8 mouse cellular contexts compared by ENCODE assay signal in genomic region chr2:20968441-20969200, GRCm38 (mm10). TPM values are rescaled to one million over a fixed set of nuclear protein-coding genes. Genes with fewer than 3 reads are reported as not detected.
DNase-seq lines count a peak whose midpoint lies in the region; ATAC-seq and TF ChIP-seq lines count a peak whose summit lies in the region.

Arhgap21 (minus strand) TSS chr2:20968881.

- peaks cover 41% of the 10 kb centered on the region for H3K79me2 ChIP-seq in MEL (ENCODE audit: control insufficient read depth, insufficient read depth, low read length, poor library complexity)

- no peak for TF ChIP-seq EP300 in MEL (IDR thresholded peaks at IDR 0.05; ENCODE audit: low read depth in 1 of 2, low read length in 2 of 2)

- WGBS in lung, embryonic 16.5 days, result under 1% methylated on average over 69 of the region's 102 CpGs

- no peak for TF ChIP-seq CTCF in MEL (IDR thresholded peaks at IDR 0.05 in 2 of 3, conservative IDR thresholded peaks at IDR 0.05 in 1 of 3; ENCODE audit: control insufficient read depth in 1 of 3, insufficient read depth in 1 of 3, low read depth in 2 of 3, low read length in 3 of 3, poor library complexity in 1 of 3, severe bottlenecking in 1 of 3)

- no peak; the same call in 1 of the 2 replicates for TF ChIP-seq RAD21 in MEL (IDR thresholded peaks at IDR 0.05; ENCODE audit: low read depth, low read length)

- peak; percentile 1 to 33; a peak in 2 of 4 replicates for ATAC-seq in hematopoietic stem cell, adult 5-6 weeks (replicated peaks in 1 of 2; ENCODE audit: insufficient read depth in 1 of 2, low FRiP score in 2 of 2, low TSS enrichment in 1 of 2, low read depth in 1 of 2, poor library complexity in 2 of 2, severe bottlenecking in 2 of 2)
- peak; percentile 83 for ATAC-seq in lung, embryonic 16.5 days (ENCODE audit: low read depth)

- H3K4me2 ChIP-seq in lung, embryonic 16.5 days (ENCODE audit: low read depth, low read length), result peak within 1 kb of the TSS; percentile 60

- peaks cover 0 to 23% of the 10 kb centered on the region in 2 experiments; a peak in 2 of 4 replicates for H3K36me3 ChIP-seq in MEL (ENCODE audit: control insufficient read depth in 1 of 2, insufficient read depth in 2 of 2, low read length in 2 of 2)
- H3K36me3 ChIP-seq in lung, embryonic 16.5 days (ENCODE audit: control insufficient read depth, insufficient read depth, low read length), result no peaks in the 10 kb centered on the region

- H3K9ac ChIP-seq in MEL (ENCODE audit: control insufficient read depth, low read depth, low read length, poor library complexity, severe bottlenecking), result peak within 1 kb of the TSS; percentile 98
- H3K9ac ChIP-seq in lung, embryonic 16.5 days (ENCODE audit: low read length), result peak within 1 kb of the TSS; percentile 98

- H3K4me3 ChIP-seq in MEL (ENCODE audit: control insufficient read depth in 1 of 2, insufficient read depth in 1 of 2, low read depth in 2 of 2, low read length in 2 of 2), result peak within 1 kb of the TSS; percentile 91 to 99
- H3K4me3 ChIP-seq in lung, embryonic 16.5 days (ENCODE audit: low read length), result peak within 1 kb of the TSS; percentile 95

- peak within 1 kb of the TSS; percentile 99 for H3K27ac ChIP-seq in MEL (ENCODE audit: control insufficient read depth, low read depth, low read length)
- H3K27ac ChIP-seq in lung, embryonic 16.5 days (ENCODE audit: low read length), result peak within 1 kb of the TSS; percentile 99

- DNase-seq in MEL (ENCODE audit: low read depth, low spot score), result peak; percentile 43
- DNase-seq in cerebellum, adult 9-11 months, result peak; percentile 89
- peak; percentile 46 to 77 for DNase-seq in frontal cortex, adult 2 months (ENCODE audit: extremely low spot score in 1 of 2, low spot score in 1 of 2)
- peak; percentile 70 for DNase-seq in layer of hippocampus, adult 9-11 months
- peak; percentile 41 for DNase-seq in ovary, postnatal 10 days (ENCODE audit: low spot score)
- peak; percentile 11 to 26 for DNase-seq in thymus, postnatal 10 days (ENCODE audit: low spot score in 2 of 2)

- peaks cover 6 to 14% of the 10 kb centered on the region in 2 experiments for H3K4me1 ChIP-seq in MEL (ENCODE audit: control insufficient read depth in 1 of 2, insufficient read depth in 2 of 2, low read length in 2 of 2)
- peaks cover 25% of the 10 kb centered on the region for H3K4me1 ChIP-seq in lung, embryonic 16.5 days (replicated peaks; ENCODE audit: control insufficient read depth, insufficient read depth, low read length)

- TF ChIP-seq POLR2A in MEL (IDR thresholded peaks at IDR 0.05; ENCODE audit: control insufficient read depth in 1 of 2, insufficient read depth in 1 of 2, low read depth in 1 of 2, low read length in 2 of 2, poor library complexity in 1 of 2), result peak in 1 of 2 experiments; percentile 58; a peak in 2 of 4 replicates

- no peaks in the 10 kb centered on the region for H3K9me3 ChIP-seq in MEL (replicated peaks; ENCODE audit: insufficient read depth, low read length)
- no peaks in the 10 kb centered on the region for H3K9me3 ChIP-seq in lung, embryonic 16.5 days (ENCODE audit: control insufficient read depth, low read length)

- H3K27me3 ChIP-seq in MEL (ENCODE audit: control insufficient read depth in 1 of 2, insufficient read depth in 2 of 2, low read length in 2 of 2), result no peaks in the 10 kb centered on the region
- H3K27me3 ChIP-seq in lung, embryonic 16.5 days (ENCODE audit: control insufficient read depth, insufficient read depth, low read depth, low read length), result no peaks in the 10 kb centered on the region

TF ChIP-seq in MEL, 35 proteins besides CTCF, POLR2A, EP300 and RAD21:
- peak; percentile 12; the same call in 1 of the 2 replicates for TF ChIP-seq NELFE (IDR thresholded peaks at IDR 0.05; ENCODE audit: low read depth, low read length)
- peak; percentile 35; the same call in 1 of the 2 replicates for TF ChIP-seq MAX (IDR thresholded peaks at IDR 0.05; ENCODE audit: low read length)
- TF ChIP-seq ZKSCAN1 (IDR thresholded peaks at IDR 0.05; ENCODE audit: low read depth, low read length), result no peak
- 0 out of 2 replicates have a peak, but pooled peaks have one; percentile 8 for TF ChIP-seq SIN3A (IDR thresholded peaks at IDR 0.05; ENCODE audit: low read length)
- 0 out of 2 replicates have a peak, but pooled peaks have one; percentile 57 for TF ChIP-seq MAZ (IDR thresholded peaks at IDR 0.05; ENCODE audit: low read depth, low read length)
- TF ChIP-seq ZMIZ1 (IDR thresholded peaks at IDR 0.05; ENCODE audit: low read depth, low read length), result 0 out of 2 replicates have a peak, but pooled peaks have one; percentile 13
- no peak for TF ChIP-seq GATA1 (IDR thresholded peaks at IDR 0.05; ENCODE audit: low read depth, low read length)
- TF ChIP-seq MXI1 (IDR thresholded peaks at IDR 0.05; ENCODE audit: low read depth, low read length), result peak; percentile 47

RNA-seq across cellular contexts. Expression of gene Arhgap21, which starts in this region (rescaled TPM):
- 12.4 and 12.8 TPM in 2 replicates for total RNA-seq in MEL (2012; rRNA removed)
- 100 to 1,000 TPM in 1 of 2 experiments, 10 to 100 TPM in 1; 30.6 to 104 TPM for polyA plus RNA-seq in MEL (2012; ENCODE audit: insufficient read depth in 1 of 2, insufficient read length in 2 of 2, low read depth in 1 of 2, low replicate concordance in 2 of 2, missing spikeins in 1 of 2)
- 112 and 131 TPM in 2 replicates for polyA plus RNA-seq in frontal cortex, adult 2 months (2012; rRNA removed)
- 37.0 and 39.6 TPM in 2 replicates for total RNA-seq in hematopoietic stem cell, adult 5-6 weeks (2017)
- polyA plus RNA-seq in lung, embryonic 16.5 days (2015; fragmentation: Nextera tagmentation; extraction: Ambion mirVana), result 10.5 and 11.1 TPM in 2 replicates

Comparison
In these comparisons a context has a peak if more than half of its experiments do, and no peak if none do; other contexts are left out.
1. Peak in every context shown above with its lines: DNase-seq, ATAC-seq, H3K4me3 ChIP-seq and H3K27ac ChIP-seq.
2. DNase-seq: peak in every context shown above with its lines; median percentile 89 in cerebellum, adult 9-11 months; 70 in layer of hippocampus, adult 9-11 months; 62 in frontal cortex, adult 2 months; 43 in MEL; 41 in ovary, postnatal 10 days; 18 in thymus, postnatal 10 days.